Mouse (Mus musculus): Measurements from ENCODE around the gene Scyl3.

Gene Scyl3

GRCm38 (mm10) chr1:163958036-163958435, 29.1 kb downstream of the Scyl3 start:
- DNase-seq (ENCODE audit: low spot score), result no peak

DNA sequence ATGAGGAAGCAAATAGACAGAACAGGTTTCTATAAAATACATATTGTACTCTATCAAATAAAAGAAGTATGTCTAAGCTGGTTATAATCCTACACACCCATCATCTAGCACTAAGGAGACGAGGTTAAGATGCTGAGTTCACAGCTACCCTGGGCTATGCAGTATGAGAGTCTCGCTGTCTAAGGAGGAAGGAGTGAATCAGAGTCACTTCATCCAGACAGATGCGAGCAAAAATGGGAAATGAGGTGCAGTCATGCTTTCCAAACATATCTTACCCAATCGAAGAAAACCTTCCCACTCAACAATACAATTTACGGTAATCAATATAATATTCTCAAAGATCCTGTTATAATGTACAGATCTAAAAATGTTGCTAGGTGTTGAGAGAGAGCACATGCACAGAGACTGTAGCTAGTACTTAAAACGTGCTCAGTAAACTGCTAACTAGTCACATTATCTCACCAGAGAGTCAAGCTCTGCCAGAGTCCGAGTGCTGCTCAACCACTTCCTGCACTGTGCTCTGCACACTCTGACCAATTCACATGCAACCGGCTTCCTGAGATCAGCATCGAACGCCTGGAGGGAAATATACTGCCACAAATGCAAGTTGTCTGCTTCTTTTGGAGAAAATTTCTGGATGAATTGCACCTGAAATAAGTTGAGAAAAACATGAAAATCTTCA, 35.2 kb downstream of the Scyl3 start:
- no peak for DNase-seq (ENCODE audit: low spot score)

- no peak for DNase-seq (ENCODE audit: low spot score)
Observed at GRCm38 (mm10) chr1:163974471-163974870, 45.6 kb downstream of the Scyl3 start.

DNA sequence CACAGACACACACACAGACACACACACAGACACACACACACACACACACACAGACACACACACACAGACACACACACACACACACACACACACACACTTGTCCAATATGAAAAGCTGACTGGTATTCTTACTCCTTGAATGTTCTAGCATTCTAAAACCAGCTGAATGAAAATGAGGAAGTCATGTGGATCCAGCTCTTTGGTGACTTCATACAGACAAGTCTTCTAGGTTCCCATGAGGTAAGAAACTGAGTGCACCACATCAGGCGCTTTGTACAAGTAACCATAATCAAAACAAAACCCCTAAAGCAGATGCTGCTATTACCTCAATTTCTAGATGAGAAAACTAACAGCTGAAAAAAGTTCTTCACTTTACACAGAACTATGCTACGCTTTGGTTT, 46.2 kb downstream of the Scyl3 start:
- DNase-seq (ENCODE audit: low spot score), result no peak

DNA sequence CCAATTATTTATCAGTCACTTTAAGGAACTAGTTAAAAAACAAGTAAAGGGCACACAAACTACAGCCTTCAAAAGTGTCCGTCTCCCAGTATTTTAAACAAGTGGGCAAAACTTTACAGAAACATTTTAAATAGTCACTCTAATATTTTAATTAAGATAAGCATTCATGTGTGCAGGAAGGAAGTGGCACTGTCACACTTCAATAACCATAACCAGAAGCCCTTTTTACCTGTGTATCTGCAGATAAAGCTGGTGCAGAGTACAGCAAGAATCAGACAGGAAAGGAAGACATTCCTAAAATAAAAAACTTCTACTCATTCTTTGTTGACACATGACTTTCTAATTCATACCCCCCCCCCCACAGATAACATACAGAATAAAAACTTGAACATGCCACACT, 47.6 kb downstream of the Scyl3 start:
- no peak for DNase-seq (ENCODE audit: low spot score)

DNA sequence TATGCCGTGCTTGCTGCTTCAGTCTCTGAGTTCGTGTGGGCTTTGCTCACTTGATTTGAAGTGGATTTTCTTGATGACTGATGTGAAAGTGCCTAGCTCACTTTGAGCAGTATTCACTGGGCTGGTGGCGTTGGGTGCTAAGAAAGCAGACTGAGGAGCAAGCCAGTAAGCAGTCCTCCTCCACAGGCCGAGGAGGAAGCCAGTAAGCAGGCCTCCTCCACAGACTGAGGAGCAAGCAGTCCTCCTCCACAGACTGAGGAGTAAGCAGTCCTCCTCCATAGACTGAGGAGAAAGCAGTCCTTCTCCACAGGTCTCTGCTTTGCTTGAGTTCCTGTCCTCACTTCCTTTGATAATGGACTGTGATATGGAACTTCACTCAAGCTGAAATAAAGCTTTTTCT, 63.5 kb downstream of the Scyl3 start:
- DNase-seq (ENCODE audit: low spot score), result no peak

- DNase-seq (ENCODE audit: low spot score), result no peak
Observed at GRCm38 (mm10) chr1:163994173-163994720, 65.3 kb downstream of the Scyl3 start.

- peak; percentile 96 for DNase-seq (ENCODE audit: low spot score)
Observed at GRCm38 (mm10) chr1:163994721-163995608, 66.1 kb downstream of the Scyl3 start, which contains the start of the genes BC055324 and Mettl18. BC055324 (minus strand) TSS chr1:163994796. Mettl18 (plus strand) TSS chr1:163994889.

DNA sequence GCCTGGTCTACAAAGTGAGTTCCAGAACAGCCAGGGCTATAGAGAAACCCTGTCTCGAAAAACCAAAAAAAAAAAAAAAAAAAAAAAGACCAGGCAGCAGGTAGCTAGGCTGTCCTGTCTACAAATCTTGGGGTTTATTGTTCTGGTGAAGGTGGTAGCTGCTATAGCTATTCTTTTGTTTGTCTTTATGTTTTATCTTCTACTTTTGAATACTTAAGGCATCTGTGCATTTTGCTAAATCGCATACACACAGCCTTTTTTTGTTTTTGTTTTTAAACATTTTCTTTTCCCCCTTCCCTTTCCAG, 66.7 kb downstream of the Scyl3 start:
- no peak for DNase-seq (ENCODE audit: low spot score)

DNA sequence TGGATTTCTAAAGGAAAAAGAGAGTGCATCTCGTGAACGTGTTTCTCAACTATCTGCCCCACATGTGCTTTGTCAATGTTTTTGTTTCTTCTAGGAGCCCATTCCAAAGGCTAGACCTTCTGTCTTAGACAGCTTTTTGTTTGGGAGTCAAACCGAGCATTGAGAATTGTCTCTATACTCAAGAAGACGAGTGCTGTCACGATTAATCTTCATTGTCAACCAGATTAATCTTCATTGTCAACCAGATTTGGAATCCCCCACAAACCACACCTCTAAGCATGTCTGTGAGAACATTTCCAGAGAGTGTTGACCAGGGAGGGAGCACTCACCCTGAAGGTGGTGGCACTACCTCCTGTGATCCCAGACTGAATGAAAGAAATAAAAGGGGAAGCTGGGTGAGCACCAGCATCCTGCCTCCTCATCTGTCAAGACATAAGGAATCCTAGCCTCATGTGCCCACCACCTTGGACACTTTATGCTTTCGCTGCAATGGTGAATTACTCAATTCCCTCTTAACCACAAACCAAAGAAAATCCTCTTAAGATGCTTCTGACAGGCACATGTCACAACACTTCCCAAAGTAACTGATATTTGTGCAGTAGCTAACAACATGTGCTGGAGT, 73.0 kb downstream of the Scyl3 start:
- DNase-seq (ENCODE audit: low spot score), result no peak

GRCm38 (mm10) chr1:164004311-164004710, 75.4 kb downstream of the Scyl3 start:
- no peak for DNase-seq (ENCODE audit: low spot score)
